Mouse (Mus musculus): ENCODE measurements around the gene Kcnn4. TPM values are rescaled to one million over a fixed set of nuclear protein-coding genes. Genes with fewer than 3 reads are reported as not detected.

Kcnn4 gene
- polyA plus RNA-seq (2014; fragmentation: Illumina TruSeq; extraction: RNeasy Lipid Tissue Mini Kit (QIAGEN cat#74804); ENCODE audit: low read depth, low replicate concordance), result 0.47 TPM

GRCm38 (mm10) chr7:24369731-24370541, at the start of gene Kcnn4:
TSS of gene Kcnn4 (plus strand) at chr7:24370263.

GRCm38 (mm10) chr7:24333304-24333986, 36.6 kb upstream of the Kcnn4 start, which contains the start of gene Tescl:
TSS of gene Tescl (minus strand) at chr7:24333936.

GRCm38 (mm10) chr7:24348896-24349295, 21.2 kb upstream of the Kcnn4 start, which contains the start of gene Lypd5:
TSS of gene Lypd5 (plus strand) at chr7:24349196.

GRCm38 (mm10) chr7:24399256-24400081, 29.4 kb downstream of the Kcnn4 start, which contains the start of gene Smg9:
TSS of gene Smg9 (plus strand) at chr7:24399619.

Other genes with a start within 250 kb of the Kcnn4 start
- 4.2 TPM for gene Zfp235, start 236.1 kb upstream of the Kcnn4 start, polyA plus RNA-seq (2014; fragmentation: Illumina TruSeq; extraction: RNeasy Lipid Tissue Mini Kit (QIAGEN cat#74804); ENCODE audit: low read depth, low replicate concordance)
- gene Zfp114, start 195.2 kb upstream of the Kcnn4 start, polyA plus RNA-seq (2014; fragmentation: Illumina TruSeq; extraction: RNeasy Lipid Tissue Mini Kit (QIAGEN cat#74804); ENCODE audit: low read depth, low replicate concordance), result 0.13 TPM
- gene Zfp111, start 158.8 kb upstream of the Kcnn4 start, polyA plus RNA-seq (2014; fragmentation: Illumina TruSeq; extraction: RNeasy Lipid Tissue Mini Kit (QIAGEN cat#74804); ENCODE audit: low read depth, low replicate concordance), result 4.3 TPM
- gene Zfp109, start 132.7 kb upstream of the Kcnn4 start, polyA plus RNA-seq (2014; fragmentation: Illumina TruSeq; extraction: RNeasy Lipid Tissue Mini Kit (QIAGEN cat#74804); ENCODE audit: low read depth, low replicate concordance), result 2.0 TPM
- gene Zfp108, start 115.5 kb upstream of the Kcnn4 start, polyA plus RNA-seq (2014; fragmentation: Illumina TruSeq; extraction: RNeasy Lipid Tissue Mini Kit (QIAGEN cat#74804); ENCODE audit: low read depth, low replicate concordance), result 2.1 TPM
- 4.3 TPM for gene Zfp93, start 99.8 kb upstream of the Kcnn4 start, polyA plus RNA-seq (2014; fragmentation: Illumina TruSeq; extraction: RNeasy Lipid Tissue Mini Kit (QIAGEN cat#74804); ENCODE audit: low read depth, low replicate concordance)
- 3.4 TPM for gene Zfp61, start 69.0 kb upstream of the Kcnn4 start, polyA plus RNA-seq (2014; fragmentation: Illumina TruSeq; extraction: RNeasy Lipid Tissue Mini Kit (QIAGEN cat#74804); ENCODE audit: low read depth, low replicate concordance)
- 3.9 TPM for gene Zfp94, start 53.6 kb upstream of the Kcnn4 start, polyA plus RNA-seq (2014; fragmentation: Illumina TruSeq; extraction: RNeasy Lipid Tissue Mini Kit (QIAGEN cat#74804); ENCODE audit: low read depth, low replicate concordance)
- gene Tescl, start 36.3 kb upstream of the Kcnn4 start, polyA plus RNA-seq (2014; fragmentation: Illumina TruSeq; extraction: RNeasy Lipid Tissue Mini Kit (QIAGEN cat#74804); ENCODE audit: low read depth, low replicate concordance), result not detected
- gene Lypd5, start 21.1 kb upstream of the Kcnn4 start, polyA plus RNA-seq (2014; fragmentation: Illumina TruSeq; extraction: RNeasy Lipid Tissue Mini Kit (QIAGEN cat#74804); ENCODE audit: low read depth, low replicate concordance), result not detected
- 12.3 TPM for gene Smg9, start 29.4 kb downstream of the Kcnn4 start, polyA plus RNA-seq (2014; fragmentation: Illumina TruSeq; extraction: RNeasy Lipid Tissue Mini Kit (QIAGEN cat#74804); ENCODE audit: low read depth, low replicate concordance)
- gene Irgc1, start 82.0 kb downstream of the Kcnn4 start, polyA plus RNA-seq (2014; fragmentation: Illumina TruSeq; extraction: RNeasy Lipid Tissue Mini Kit (QIAGEN cat#74804); ENCODE audit: low read depth, low replicate concordance), result not detected
- gene Plaur, start 92.2 kb downstream of the Kcnn4 start, polyA plus RNA-seq (2014; fragmentation: Illumina TruSeq; extraction: RNeasy Lipid Tissue Mini Kit (QIAGEN cat#74804); ENCODE audit: low read depth, low replicate concordance), result 4.3 TPM
- 12.1 TPM for gene Cadm4, start 111.8 kb downstream of the Kcnn4 start, polyA plus RNA-seq (2014; fragmentation: Illumina TruSeq; extraction: RNeasy Lipid Tissue Mini Kit (QIAGEN cat#74804); ENCODE audit: low read depth, low replicate concordance)
- gene Zfp428, start 136.7 kb downstream of the Kcnn4 start, polyA plus RNA-seq (2014; fragmentation: Illumina TruSeq; extraction: RNeasy Lipid Tissue Mini Kit (QIAGEN cat#74804); ENCODE audit: low read depth, low replicate concordance), result 12.5 TPM
- gene AC161166.1, start 142.2 kb downstream of the Kcnn4 start, polyA plus RNA-seq (2014; fragmentation: Illumina TruSeq; extraction: RNeasy Lipid Tissue Mini Kit (QIAGEN cat#74804); ENCODE audit: low read depth, low replicate concordance), result not detected
- gene Irgq, start 160.4 kb downstream of the Kcnn4 start, polyA plus RNA-seq (2014; fragmentation: Illumina TruSeq; extraction: RNeasy Lipid Tissue Mini Kit (QIAGEN cat#74804); ENCODE audit: low read depth, low replicate concordance), result 12.9 TPM
- gene Pinlyp, start 175.9 kb downstream of the Kcnn4 start, polyA plus RNA-seq (2014; fragmentation: Illumina TruSeq; extraction: RNeasy Lipid Tissue Mini Kit (QIAGEN cat#74804); ENCODE audit: low read depth, low replicate concordance), result not detected
- 29.0 TPM for gene Xrcc1, start 176.0 kb downstream of the Kcnn4 start, polyA plus RNA-seq (2014; fragmentation: Illumina TruSeq; extraction: RNeasy Lipid Tissue Mini Kit (QIAGEN cat#74804); ENCODE audit: low read depth, low replicate concordance)
- 32.6 TPM for gene Ethe1, start 217.3 kb downstream of the Kcnn4 start, polyA plus RNA-seq (2014; fragmentation: Illumina TruSeq; extraction: RNeasy Lipid Tissue Mini Kit (QIAGEN cat#74804); ENCODE audit: low read depth, low replicate concordance)
- gene Zfp575, start 217.4 kb downstream of the Kcnn4 start, polyA plus RNA-seq (2014; fragmentation: Illumina TruSeq; extraction: RNeasy Lipid Tissue Mini Kit (QIAGEN cat#74804); ENCODE audit: low read depth, low replicate concordance), result not detected
- gene Phldb3, start 240.5 kb downstream of the Kcnn4 start, polyA plus RNA-seq (2014; fragmentation: Illumina TruSeq; extraction: RNeasy Lipid Tissue Mini Kit (QIAGEN cat#74804); ENCODE audit: low read depth, low replicate concordance), result not detected